Mouse (Mus musculus): ENCODE measurements around the gene Zfand3.

The Zfand3 gene

DNA sequence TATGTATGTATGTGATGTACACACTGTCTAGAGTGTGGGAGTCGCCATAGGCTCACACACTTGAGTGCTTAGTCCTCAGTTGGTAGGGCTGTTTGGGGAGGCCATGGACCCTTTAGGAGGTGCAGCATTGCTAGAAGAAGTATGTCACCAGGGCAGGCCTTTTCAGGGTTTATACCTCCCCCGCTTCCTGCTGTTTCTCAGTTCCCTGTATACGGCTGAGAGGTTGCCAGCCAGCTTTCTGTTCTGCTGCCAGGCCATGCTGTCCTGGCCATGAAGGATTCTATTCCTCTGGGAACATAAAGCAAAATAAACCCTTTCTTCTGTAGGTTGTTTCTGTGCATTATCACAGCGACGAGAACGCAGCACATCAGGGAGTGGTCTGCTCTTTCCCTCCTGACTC is 255.4 kb downstream of the Zfand3 start:
- in situ Hi-C loops (cut with MboI, MseI) = no loop called here

Data from regulatory T cell (primary cell).